Mouse (Mus musculus): ENCODE measurements around the gene Ntrk3.
A peak's percentile ranks its signal among the peaks of the same experiment; 100 is the strongest.

Ntrk3 gene

GRCm38 (mm10) chr7:78623686-78624085, 114.1 kb downstream of the Ntrk3 start:
- no peak for DNase-seq (ENCODE audit: low spot score in 2 of 2)

GRCm38 (mm10) chr7:78621115-78621514, 116.7 kb downstream of the Ntrk3 start:
- DNase-seq (ENCODE audit: low spot score in 2 of 2), result no peak

GRCm38 (mm10) chr7:78619818-78620577, 117.8 kb downstream of the Ntrk3 start:
- DNase-seq (ENCODE audit: low spot score in 2 of 2), result no peak

GRCm38 (mm10) chr7:78605538-78606130, 132.2 kb downstream of the Ntrk3 start:
- DNase-seq (ENCODE audit: low spot score in 2 of 2), result no peak

- no peak for DNase-seq (ENCODE audit: low spot score in 2 of 2)
These were observed 133.9 kb downstream of the Ntrk3 start for GRCm38 (mm10) chr7:78603922-78604321.

GRCm38 (mm10) chr7:78601851-78602250, 136.0 kb downstream of the Ntrk3 start:
- no peak for DNase-seq (ENCODE audit: low spot score in 2 of 2)

- no peak for DNase-seq (ENCODE audit: low spot score in 2 of 2)
These were observed 136.9 kb downstream of the Ntrk3 start for GRCm38 (mm10) chr7:78600886-78601285.

GRCm38 (mm10) chr7:78599941-78600677, 137.7 kb downstream of the Ntrk3 start:
- no peak for DNase-seq (ENCODE audit: low spot score in 2 of 2)

- no peak for DNase-seq (ENCODE audit: low spot score in 2 of 2)
These were observed 139.7 kb downstream of the Ntrk3 start for GRCm38 (mm10) chr7:78598147-78598546.

GRCm38 (mm10) chr7:78597251-78598129, 140.3 kb downstream of the Ntrk3 start:
- DNase-seq (ENCODE audit: low spot score in 2 of 2), result no peak

- no peak for DNase-seq (ENCODE audit: low spot score in 2 of 2)
These were observed 141.3 kb downstream of the Ntrk3 start for GRCm38 (mm10) chr7:78596556-78596955.

- peak; percentile 22 to 56 for DNase-seq (ENCODE audit: low spot score in 2 of 2)
These were observed 141.9 kb downstream of the Ntrk3 start for GRCm38 (mm10) chr7:78595895-78596294.

GRCm38 (mm10) chr7:78592948-78593347, 144.9 kb downstream of the Ntrk3 start:
- DNase-seq (ENCODE audit: low spot score in 2 of 2), result no peak

GRCm38 (mm10) chr7:78592172-78592571, 145.6 kb downstream of the Ntrk3 start:
- no peak for DNase-seq (ENCODE audit: low spot score in 2 of 2)

- no peak for DNase-seq (ENCODE audit: low spot score in 2 of 2)
These were observed 148.0 kb downstream of the Ntrk3 start for GRCm38 (mm10) chr7:78589766-78590165.

GRCm38 (mm10) chr7:78586800-78587199, 151.0 kb downstream of the Ntrk3 start:
- DNase-seq (ENCODE audit: low spot score in 2 of 2), result no peak

GRCm38 (mm10) chr7:78585960-78586359, 151.9 kb downstream of the Ntrk3 start:
- no peak for DNase-seq (ENCODE audit: low spot score in 2 of 2)

- DNase-seq (ENCODE audit: low spot score in 2 of 2), result no peak
These were observed 152.9 kb downstream of the Ntrk3 start for GRCm38 (mm10) chr7:78584936-78585335.

GRCm38 (mm10) chr7:78584499-78584898, 153.3 kb downstream of the Ntrk3 start:
- DNase-seq (ENCODE audit: low spot score in 2 of 2), result no peak

- DNase-seq (ENCODE audit: low spot score in 2 of 2), result no peak
These were observed 154.1 kb downstream of the Ntrk3 start for GRCm38 (mm10) chr7:78583678-78584077.

- DNase-seq (ENCODE audit: low spot score in 2 of 2), result no peak
These were observed 156.5 kb downstream of the Ntrk3 start for GRCm38 (mm10) chr7:78581341-78581740.
